Mouse (Mus musculus) bone marrow, adult 2 months (tissue): Measurements from ENCODE around the gene BC004004.

Experiments
- CTCF ChIP-seq: fragments of 200-500 bp; IDR thresholded peaks from 2 replicates; pipeline ENCODE4 v1.5.1; 2011; ENCODE audit warnings: low read length, control low read depth; ENCODE audit not compliant: control insufficient read depth, insufficient read depth
- POLR2A ChIP-seq: fragments of 200-500 bp; IDR thresholded peaks from 2 replicates; pipeline ENCODE4 v1.6.1; 2011; ENCODE audit warnings: low read depth, mild to moderate bottlenecking, control low read depth, low read length, borderline replicate concordance; ENCODE audit not compliant: control insufficient read depth

DNA sequence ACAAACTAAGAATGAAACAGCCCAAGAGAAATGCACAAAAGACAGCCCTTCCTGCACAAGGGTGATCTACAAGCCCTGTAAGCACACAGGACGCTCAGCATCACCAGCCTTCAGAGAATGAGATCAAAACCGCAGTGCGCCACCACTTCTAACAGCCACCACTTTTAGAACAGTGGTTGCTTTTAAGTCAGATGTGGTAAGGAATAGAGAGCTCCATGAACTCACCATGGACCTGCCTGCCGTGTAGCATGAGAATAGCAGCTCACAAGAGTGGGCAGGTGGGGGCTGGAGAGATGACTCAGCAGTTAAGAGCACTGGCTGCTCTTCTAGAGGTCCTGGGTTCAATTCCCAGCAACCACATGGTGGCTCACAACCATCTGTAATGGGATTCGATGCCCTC lies 11.8 kb downstream of the BC004004 start:
- no peak for TF ChIP-seq CTCF
- TF ChIP-seq POLR2A, result no peak
